9 mouse cellular contexts compared by ENCODE assay signal in genomic region chr8:94035200-94035599, GRCm38 (mm10). TPM values are rescaled to one million over a fixed set of nuclear protein-coding genes. Genes with fewer than 3 reads are reported as not detected.
DNase-seq lines count a peak whose midpoint lies in the region; ATAC-seq and TF ChIP-seq lines count a peak whose summit lies in the region.
"Had no signal": no experiment of that assay in that cellular context is flagged by ENCODE, and none has a peak within 500 bp of the region (broad histone marks: within the 10 kb centered on the region; RNA-seq: fewer than 3 reads in every experiment).

No protein-coding gene starts in this region.

- peaks cover 10% of the 10 kb centered on the region for H3K36me3 ChIP-seq in heart, embryonic 12.5 days
- H3K36me3 ChIP-seq in ES-E14 (ENCODE audit: control insufficient read depth, insufficient read depth, low read length, poor library complexity, severe bottlenecking) = peaks cover 5% of the 10 kb centered on the region
- H3K36me3 ChIP-seq in hindbrain, embryonic 13.5 days = peaks cover 13% of the 10 kb centered on the region
- 0 out of 2 replicates have a peak, but pooled peaks cover 2% of the 10 kb centered on the region for H3K36me3 ChIP-seq in midbrain, embryonic 11.5 days (ENCODE audit: control insufficient read depth, insufficient read depth, low read length)

- in situ Hi-C loops in ES-E14 (cut with MboI; ENCODE audit: low sequenced_read_pairs in 2 of 2, unreplicated experiment in 2 of 2) = no loop called here

- intact Hi-C loops in heart, postnatal 10 days (cut with DNase I) = loop anchor here (1.0 kb wide), 1 partner anchor 22 kb away; no protein-coding TSS in a partner anchor

- ATAC-seq in heart, embryonic 12.5 days (ENCODE audit: insufficient number of reproducible peaks, low FRiP score) = no peak
- no peak for ATAC-seq in hindbrain, embryonic 13.5 days (ENCODE audit: low FRiP score)
- ATAC-seq in midbrain, embryonic 11.5 days (ENCODE audit: low FRiP score) = no peak
- ATAC-seq: inflammation-experienced regulatory T-cells, adult 6 months had no signal

- H3K4me2 ChIP-seq in heart, embryonic 12.5 days = peak overlapping the region; percentile 53
- peak overlapping the region; percentile 92 for H3K4me2 ChIP-seq in hindbrain, embryonic 13.5 days
- peak overlapping the region; percentile 85 for H3K4me2 ChIP-seq in midbrain, embryonic 11.5 days

- H3K4me3 ChIP-seq in heart, embryonic 12.5 days = peak overlapping the region; percentile 17
- peak overlapping the region; percentile 17 to 81; a peak in 3 of 4 replicates for H3K4me3 ChIP-seq in ES-E14 (ENCODE audit: insufficient read depth in 1 of 2, low read depth in 1 of 2, low read length in 2 of 2, poor library complexity in 1 of 2, severe bottlenecking in 1 of 2)
- H3K4me3 ChIP-seq in hindbrain, embryonic 13.5 days = peak overlapping the region; percentile 81; the same call in 1 of the 2 replicates
- peak overlapping the region; percentile 75 for H3K4me3 ChIP-seq in midbrain, embryonic 11.5 days (ENCODE audit: low read depth, low read length)

- H3K27ac ChIP-seq in heart, embryonic 12.5 days (ENCODE audit: poor library complexity, severe bottlenecking) = no peak overlapping the region
- no peak overlapping the region for H3K27ac ChIP-seq in ES-E14 (ENCODE audit: insufficient read depth, low read depth, low read length, poor library complexity, severe bottlenecking)
- no peak overlapping the region for H3K27ac ChIP-seq in hindbrain, embryonic 13.5 days
- H3K27ac ChIP-seq in midbrain, embryonic 11.5 days (ENCODE audit: low read depth, low read length) = no peak overlapping the region

- H3K9me3 ChIP-seq in heart, embryonic 12.5 days (replicated peaks) = no peaks in the 10 kb centered on the region
- H3K9me3 ChIP-seq in ES-E14 (ENCODE audit: control insufficient read depth, insufficient read depth, low read depth, low read length) = no peaks in the 10 kb centered on the region
- H3K9me3 ChIP-seq in hindbrain, embryonic 13.5 days = no peaks in the 10 kb centered on the region
- no peaks in the 10 kb centered on the region for H3K9me3 ChIP-seq in midbrain, embryonic 11.5 days (ENCODE audit: control insufficient read depth, low read length)

- DNase-seq in heart, postnatal 10 days = no peak
- DNase-seq in ES-E14 (ENCODE audit: low read depth, low spot score) = no peak
- no peak for DNase-seq in midbrain, embryonic 11.5 days (ENCODE audit: low spot score, missing footprints)
- DNase-seq in frontal cortex, postnatal 25 days (ENCODE audit: low spot score in 2 of 2) = no peak
- DNase-seq in cerebellum, adult 9-10 months = no peak
- no peak for DNase-seq in T-cell, adult 2 months (ENCODE audit: low spot score)

- 52% methylated on average over 5 of the region's 5 CpGs for WGBS in heart, embryonic 12.5 days
- 69% methylated on average over 5 of the region's 5 CpGs for WGBS in hindbrain, embryonic 13.5 days
- 75% methylated on average over 5 of the region's 5 CpGs for WGBS in midbrain, embryonic 11.5 days

- H3K4me1 ChIP-seq in heart, embryonic 12.5 days (replicated peaks) = peaks cover 34% of the 10 kb centered on the region
- peaks cover 11 to 12% of the 10 kb centered on the region in 2 experiments for H3K4me1 ChIP-seq in ES-E14 (ENCODE audit: control insufficient read depth in 2 of 2, insufficient read depth in 2 of 2, low read length in 2 of 2, poor library complexity in 1 of 2)
- peaks cover 39% of the 10 kb centered on the region for H3K4me1 ChIP-seq in hindbrain, embryonic 13.5 days (replicated peaks)
- H3K4me1 ChIP-seq in midbrain, embryonic 11.5 days (ENCODE audit: control insufficient read depth, insufficient read depth, low read length) = peaks cover 31% of the 10 kb centered on the region

- H3K9ac ChIP-seq in heart, embryonic 12.5 days = peak overlapping the region; percentile 7; the same call in 1 of the 2 replicates
- H3K9ac ChIP-seq in ES-E14 (ENCODE audit: insufficient read depth, low read depth, low read length, poor library complexity, severe bottlenecking) = peak overlapping the region; percentile 10; the same call in 1 of the 2 replicates
- peak overlapping the region; percentile 63 for H3K9ac ChIP-seq in hindbrain, embryonic 13.5 days
- peak overlapping the region; percentile 25 for H3K9ac ChIP-seq in midbrain, embryonic 11.5 days (ENCODE audit: low read length)

- H3K27me3 ChIP-seq in heart, embryonic 12.5 days (replicated peaks) = no peaks in the 10 kb centered on the region
- no peaks in the 10 kb centered on the region for H3K27me3 ChIP-seq in hindbrain, embryonic 13.5 days
- no peaks in the 10 kb centered on the region for H3K27me3 ChIP-seq in midbrain, embryonic 11.5 days (ENCODE audit: control insufficient read depth, insufficient read depth, low read length)

TF ChIP-seq in ES-E14, 5 proteins besides CTCF, POLR2A, EP300 and RAD21:
- no peak for TF ChIP-seq MAFK (IDR thresholded peaks at IDR 0.05; ENCODE audit: insufficient read depth, low read depth, low read length)
- no peak for TF ChIP-seq CHD2 (IDR thresholded peaks at IDR 0.05; ENCODE audit: low read depth, low read length)
- no peak for TF ChIP-seq ZC3H11A (IDR thresholded peaks at IDR 0.05; ENCODE audit: borderline replicate concordance, low read depth, low read length)
- TF ChIP-seq HCFC1 (IDR thresholded peaks at IDR 0.05; ENCODE audit: borderline replicate concordance, insufficient read depth, low read length) = no peak
- no peak for TF ChIP-seq ZNF384 (IDR thresholded peaks at IDR 0.05; ENCODE audit: low read depth, low read length)

RNA-seq across cellular contexts. Expression of gene Nudt21, which starts 1.6 kb away (rescaled TPM):
- polyA plus RNA-seq in heart, embryonic 12.5 days (2016; fragmentation: Nextera tagmentation; extraction: Ambion mirVana) = 83.1 and 88.5 TPM in 2 replicates
- 10 to 100 TPM; 36.7 to 43.2 TPM for total RNA-seq in heart, postnatal 10 days (2021)
- 139 and 152 TPM in 2 replicates for total RNA-seq in ES-E14 (2012; rRNA removed)
- polyA plus RNA-seq in hindbrain, embryonic 13.5 days (2015; fragmentation: Nextera tagmentation; extraction: Ambion mirVana) = 109 and 112 TPM in 2 replicates
- 198 and 200 TPM in 2 replicates for polyA plus RNA-seq in midbrain, embryonic 11.5 days (2014; fragmentation: Nextera tagmentation; extraction: Ambion mirVana)

RNA-seq across cellular contexts. Expression of gene Ogfod1, which starts 1.8 kb away (rescaled TPM):
- 13.8 and 14.4 TPM in 2 replicates for polyA plus RNA-seq in heart, embryonic 12.5 days (2016; fragmentation: Nextera tagmentation; extraction: Ambion mirVana)
- 10 to 100 TPM; 25.0 to 26.2 TPM for total RNA-seq in heart, postnatal 10 days (2021)
- 17.0 and 19.1 TPM in 2 replicates for total RNA-seq in ES-E14 (2012; rRNA removed)
- polyA plus RNA-seq in hindbrain, embryonic 13.5 days (2015; fragmentation: Nextera tagmentation; extraction: Ambion mirVana) = 16.9 TPM in 2 replicates
- 11.1 and 11.6 TPM in 2 replicates for polyA plus RNA-seq in midbrain, embryonic 11.5 days (2014; fragmentation: Nextera tagmentation; extraction: Ambion mirVana)

RNA-seq across cellular contexts. Expression of gene Amfr, which starts 22.6 kb away (rescaled TPM):
- 67.2 and 71.1 TPM in 2 replicates for polyA plus RNA-seq in heart, embryonic 12.5 days (2016; fragmentation: Nextera tagmentation; extraction: Ambion mirVana)
- total RNA-seq in heart, postnatal 10 days (2021) = 100 to 1,000 TPM; 125 to 126 TPM
- 67.1 and 73.6 TPM in 2 replicates for total RNA-seq in ES-E14 (2012; rRNA removed)
- polyA plus RNA-seq in hindbrain, embryonic 13.5 days (2015; fragmentation: Nextera tagmentation; extraction: Ambion mirVana) = 60.6 and 64.3 TPM in 2 replicates
- 56.8 and 64.7 TPM in 2 replicates for polyA plus RNA-seq in midbrain, embryonic 11.5 days (2014; fragmentation: Nextera tagmentation; extraction: Ambion mirVana)

Comparison
In these comparisons a context has a peak if more than half of its experiments do, and no peak if none do; other contexts are left out.
1. H3K4me3 ChIP-seq: peak in every context shown above with its lines; median percentile 81 in hindbrain, embryonic 13.5 days; 75 in midbrain, embryonic 11.5 days; 49 in ES-E14; 17 in heart, embryonic 12.5 days.
2. H3K9ac ChIP-seq: peak in every context shown above with its lines; median percentile 63 in hindbrain, embryonic 13.5 days; 25 in midbrain, embryonic 11.5 days; 10 in ES-E14; 7 in heart, embryonic 12.5 days.